Mouse (Mus musculus) bone marrow macrophage, adult 2 months (primary cell): ENCODE results near the gene Man2a1. TPM values are rescaled to one million over a fixed set of nuclear protein-coding genes. Genes with fewer than 3 reads are reported as not detected.

ENCODE experiments used
- H3K27ac ChIP-seq: 2 replicates; pipeline ENCODE4 v1.5.1; 2012; ENCODE audit warnings: low read depth, low read length; ENCODE audit not compliant: insufficient read depth
- H3K4me1 ChIP-seq: 2 replicates; pipeline ENCODE4 v1.6.1; 2012; ENCODE audit warnings: low read length; ENCODE audit not compliant: control insufficient read depth, insufficient read depth
- H3K4me3 ChIP-seq: 2 replicates; pipeline ENCODE4 v1.5.1; 2012; ENCODE audit warnings: mild to moderate bottlenecking, low read length, moderate library complexity; ENCODE audit not compliant: insufficient read depth
- CTCF ChIP-seq: IDR thresholded peaks from 2 replicates; pipeline ENCODE4 v1.5.1; 2012; ENCODE audit warnings: low read depth, mild to moderate bottlenecking, low read length, moderate library complexity
- POLR2A ChIP-seq: IDR thresholded peaks from 2 replicates; pipeline ENCODE4 v1.6.1; 2012; ENCODE audit warnings: mild to moderate bottlenecking, low read depth, low read length, borderline replicate concordance
- polyA plus RNA-seq: library from polyadenylated mRNA; stranded (reverse); fragments of >200 nt; gene quantifications from 2 replicates; pipeline ENCODE4 v1.2.4, GENCODE M21; 2012; ENCODE audit not compliant: missing spikeins, insufficient read depth, insufficient read length

Gene Man2a1
- polyA plus RNA-seq, 1 experiment: 42.3 TPM

- no peak overlapping the region for H3K4me3 ChIP-seq
- H3K4me1 ChIP-seq: no peaks in the 10 kb centered on the region
- no peak overlapping the region for H3K27ac ChIP-seq
- TF ChIP-seq POLR2A (no peak), CTCF (no peak)
Measured at GRCm38 (mm10) chr17:64650702-64651101, 50.2 kb downstream of the Man2a1 start.

- Histone ChIP-seq H3K27ac (no peak overlapping the region), H3K4me3 (no peak overlapping the region), H3K4me1 (no peaks in the 10 kb centered on the region)
- TF ChIP-seq CTCF (no peak), POLR2A (no peak)
Measured at GRCm38 (mm10) chr17:64653621-64654020, 53.1 kb downstream of the Man2a1 start.

DNA sequence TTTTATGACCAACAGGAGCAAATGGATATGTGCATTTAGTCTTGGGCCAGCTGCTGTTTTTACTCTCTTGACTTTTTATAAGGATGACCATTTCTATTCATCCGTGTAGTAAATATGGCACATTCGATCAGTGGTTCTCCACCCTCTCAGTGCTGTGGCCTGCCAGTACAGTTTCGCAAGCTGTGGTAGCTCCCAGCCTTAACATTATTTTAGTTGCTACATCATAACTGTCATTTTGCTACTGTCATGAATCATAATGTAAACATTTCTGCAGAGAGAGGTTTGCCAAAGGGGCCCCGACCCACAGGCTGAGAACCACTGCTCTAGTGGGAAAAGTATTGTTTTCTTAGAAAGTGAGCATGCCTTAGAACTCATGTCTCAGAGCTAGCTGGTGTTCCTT, 59.1 kb downstream of the Man2a1 start:
- no peak for TF ChIP-seq CTCF
- TF ChIP-seq POLR2A: no peak

DNA sequence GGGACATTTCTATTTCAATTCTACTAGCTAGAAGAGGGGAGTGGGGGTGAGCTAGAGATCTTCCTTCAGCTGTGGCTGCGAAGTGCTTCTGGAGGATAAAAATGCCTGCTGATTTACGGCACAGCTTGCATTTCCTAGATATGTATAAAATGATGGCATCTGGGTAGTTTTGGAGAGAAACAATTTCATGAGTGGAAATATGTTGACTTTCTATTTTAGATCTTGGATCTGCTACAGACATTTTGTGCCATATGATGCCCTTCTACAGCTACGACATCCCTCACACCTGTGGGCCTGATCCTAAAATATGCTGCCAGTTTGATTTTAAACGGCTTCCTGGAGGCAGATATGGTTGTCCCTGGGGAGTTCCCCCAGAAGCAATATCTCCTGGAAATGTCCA, 66.0 kb downstream of the Man2a1 start:
- H3K27ac ChIP-seq: no peak overlapping the region
- TF ChIP-seq POLR2A (no peak), CTCF (no peak)
- H3K4me1 ChIP-seq: peaks cover 5% of the 10 kb centered on the region
- no peak overlapping the region for H3K4me3 ChIP-seq

More for the DNA sequence above, 59.1 kb downstream of the Man2a1 start:
- H3K27ac ChIP-seq: no peak overlapping the region
- no peaks in the 10 kb centered on the region for H3K4me1 ChIP-seq
- no peak overlapping the region for H3K4me3 ChIP-seq

DNA sequence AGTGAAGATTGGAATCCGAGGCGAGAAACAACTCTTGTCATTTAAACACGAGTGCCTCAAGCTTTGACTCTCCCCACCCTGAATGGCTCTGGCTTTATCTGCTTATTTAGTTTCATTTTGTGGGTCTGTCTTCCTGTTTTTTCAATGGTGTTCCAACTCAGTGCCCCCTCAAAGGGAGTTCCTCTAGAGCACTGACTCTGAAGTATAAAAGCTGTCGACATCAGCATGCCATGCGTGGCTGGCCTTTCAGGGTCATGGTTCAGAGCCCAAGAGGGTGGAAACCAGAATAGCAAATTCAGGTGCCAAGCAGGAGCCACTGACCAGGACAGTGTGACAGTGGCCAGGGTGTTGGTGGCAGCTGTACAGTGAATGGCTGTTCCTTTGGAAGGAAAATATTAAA, 68.0 kb downstream of the Man2a1 start:
- no peak for TF ChIP-seq POLR2A
- no peak for TF ChIP-seq CTCF
- no peak overlapping the region for H3K4me3 ChIP-seq
- H3K27ac ChIP-seq: peak overlapping the region; percentile 19; the same call in 1 of the 2 replicates
- H3K4me1 ChIP-seq: peaks cover 5% of the 10 kb centered on the region

GRCm38 (mm10) chr17:64674401-64674800, 73.9 kb downstream of the Man2a1 start:
- TF ChIP-seq POLR2A (no peak), CTCF (no peak)
- H3K27ac ChIP-seq: no peak overlapping the region
- no peak overlapping the region for H3K4me3 ChIP-seq
- no peaks in the 10 kb centered on the region for H3K4me1 ChIP-seq

DNA sequence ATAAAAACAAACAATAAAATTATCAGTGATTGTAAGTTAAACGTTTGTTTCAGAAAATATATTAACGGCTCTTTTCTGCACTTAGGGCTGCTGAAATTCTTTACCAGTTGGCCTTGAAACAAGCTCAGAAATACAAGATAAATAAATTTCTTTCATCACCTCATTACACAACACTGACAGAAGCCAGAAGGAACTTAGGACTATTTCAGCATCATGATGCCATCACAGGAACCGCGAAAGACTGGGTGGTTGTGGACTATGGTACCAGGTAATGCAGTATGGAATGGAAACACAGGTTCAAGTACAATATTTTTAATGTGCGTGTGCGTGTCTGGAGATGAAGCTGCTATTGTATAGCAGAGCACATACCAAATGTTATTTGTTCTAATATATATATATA, 74.4 kb downstream of the Man2a1 start:
- Histone ChIP-seq H3K27ac (no peak overlapping the region), H3K4me3 (no peak overlapping the region), H3K4me1 (no peaks in the 10 kb centered on the region)
- TF ChIP-seq POLR2A (no peak), CTCF (no peak)

DNA sequence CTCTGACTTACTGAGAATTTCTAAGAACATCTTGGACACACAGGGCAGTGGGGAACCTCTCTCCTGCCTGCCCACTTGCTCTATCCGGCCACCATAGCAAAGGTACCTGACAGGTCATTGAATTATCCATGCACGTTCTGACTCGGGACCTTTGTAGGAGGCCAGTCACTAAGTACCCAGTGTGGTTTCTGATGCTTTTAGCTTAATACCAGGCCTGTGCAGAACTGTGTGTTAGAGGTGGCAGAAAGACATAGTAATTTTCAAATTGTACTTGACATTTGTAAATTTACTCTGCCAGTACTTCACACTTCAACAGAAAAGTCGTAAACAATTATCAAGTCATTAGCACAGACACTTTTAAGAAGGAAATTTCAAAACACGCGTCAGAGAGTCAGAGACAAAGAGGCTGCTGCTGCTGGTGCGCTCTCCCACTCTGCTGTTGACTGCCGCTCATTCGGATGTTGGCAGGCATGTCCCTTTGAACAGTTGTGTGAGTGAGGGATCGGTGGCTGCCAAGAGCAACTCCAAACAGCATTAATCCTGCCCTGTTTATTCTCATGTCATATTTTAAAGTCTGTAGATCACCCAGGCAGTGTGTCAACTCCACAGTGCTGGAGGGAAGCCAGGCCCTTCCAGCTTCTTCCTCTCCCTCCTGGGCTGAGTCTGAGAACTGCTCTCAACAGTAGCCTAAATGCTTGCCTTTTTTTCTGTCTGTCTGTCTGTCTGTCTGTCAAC, 76.4 kb downstream of the Man2a1 start:
- no peak overlapping the region for H3K27ac ChIP-seq
- TF ChIP-seq POLR2A: no peak
- no peak for TF ChIP-seq CTCF
- H3K4me1 ChIP-seq: no peaks in the 10 kb centered on the region
- no peak overlapping the region for H3K4me3 ChIP-seq

DNA sequence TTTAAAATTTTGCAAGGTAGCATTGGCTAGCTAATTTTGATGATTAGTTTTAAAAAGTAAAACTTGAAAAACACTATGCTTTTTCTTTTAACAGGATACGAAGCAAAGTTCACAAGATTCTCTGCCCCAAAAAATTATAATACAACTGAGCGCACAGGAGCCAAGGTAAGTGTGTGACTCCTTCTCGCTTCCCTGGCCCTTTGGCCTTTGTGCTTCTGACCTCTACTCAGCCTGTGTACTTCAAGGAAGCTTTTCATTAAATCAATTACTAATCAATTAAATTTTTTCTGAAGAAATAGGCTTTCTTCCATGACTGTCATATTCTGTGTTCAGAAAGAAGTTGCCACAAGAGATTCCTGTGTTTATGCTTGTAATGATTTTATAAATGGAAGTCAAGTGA, 80.9 kb downstream of the Man2a1 start:
- Histone ChIP-seq H3K4me3 (no peak overlapping the region), H3K27ac (no peak overlapping the region), H3K4me1 (no peaks in the 10 kb centered on the region)
- TF ChIP-seq CTCF: no peak

DNA sequence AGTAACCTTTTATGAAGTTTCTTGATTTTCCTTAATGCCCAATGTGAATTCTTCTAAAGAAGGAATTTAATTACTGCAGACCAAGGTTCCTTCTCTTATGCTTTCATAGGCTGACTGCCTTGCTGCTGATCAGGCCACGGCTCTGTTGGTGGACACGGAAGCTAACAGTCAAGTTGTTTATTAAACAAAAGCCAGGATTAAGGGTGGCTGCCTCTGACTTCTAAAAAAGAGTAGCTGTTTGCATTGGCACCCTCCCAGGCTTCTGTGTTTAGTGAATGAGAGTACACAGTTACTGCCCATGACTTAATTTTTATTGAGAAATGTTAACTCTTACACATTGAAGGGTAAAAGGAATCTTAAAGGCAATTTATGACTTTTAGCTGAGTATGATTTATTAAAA, 81.4 kb downstream of the Man2a1 start:
- no peak for TF ChIP-seq CTCF
- no peak for TF ChIP-seq POLR2A
- Histone ChIP-seq H3K4me1 (no peaks in the 10 kb centered on the region), H3K27ac (no peak overlapping the region), H3K4me3 (no peak overlapping the region)
